In genomic region chr2:27812946-27813345, GRCm38 (mm10) we compare ENCODE assay signal across 15 mouse cellular contexts.
A peak's percentile ranks its signal among the peaks of the same experiment; 100 is the strongest.
DNase-seq lines count a peak whose midpoint lies in the region; ATAC-seq and TF ChIP-seq lines count a peak whose summit lies in the region.
"Had no signal": no experiment of that assay in that cellular context is flagged by ENCODE, and none has a peak within 500 bp of the region (broad histone marks: within the 10 kb centered on the region; RNA-seq: fewer than 3 reads in every experiment).

No protein-coding gene starts in this region.

- H3K9ac ChIP-seq in heart, postnatal 0 days (replicated peaks; ENCODE audit: low read depth, low read length): no peak overlapping the region
- H3K9ac ChIP-seq in limb, embryonic 15.5 days: no peak overlapping the region
- H3K9ac ChIP-seq: hindbrain, embryonic 12.5 days; liver, embryonic 14.5 days had no signal

- H3K4me2 ChIP-seq in heart, postnatal 0 days (ENCODE audit: low read depth, low read length): no peak overlapping the region
- H3K4me2 ChIP-seq in limb, embryonic 15.5 days: no peak overlapping the region
- H3K4me2 ChIP-seq: hindbrain, embryonic 12.5 days had no signal

- H3K4me3 ChIP-seq in heart, postnatal 0 days (ENCODE audit: low read depth, low read length): no peak overlapping the region
- H3K4me3 ChIP-seq in limb, embryonic 15.5 days: no peak overlapping the region
- H3K4me3 ChIP-seq in midbrain, embryonic 10.5 days: no peak overlapping the region
- H3K4me3 ChIP-seq: gastrocnemius, adult 2 months; hindbrain, embryonic 12.5 days; left cerebral cortex, adult 2 months had no signal

- no peak for ATAC-seq in heart, postnatal 0 days (ENCODE audit: insufficient read depth, low read depth)
- ATAC-seq in limb, embryonic 15.5 days (ENCODE audit: insufficient number of reproducible peaks, low FRiP score, low TSS enrichment, low read depth): 0 out of 2 replicates have a peak, but pooled peaks have one; percentile 8

- TF ChIP-seq EP300 in heart, postnatal 0 days (IDR thresholded peaks at IDR 0.05; ENCODE audit: low read depth): no peak

- no peaks in the 10 kb centered on the region for H3K9me3 ChIP-seq in heart, postnatal 0 days (replicated peaks; ENCODE audit: control insufficient read depth, low read length)
- H3K9me3 ChIP-seq in limb, embryonic 15.5 days: no peaks in the 10 kb centered on the region
- H3K9me3 ChIP-seq in midbrain, embryonic 10.5 days (replicated peaks): no peaks in the 10 kb centered on the region
- H3K9me3 ChIP-seq: hindbrain, embryonic 12.5 days had no signal

- 35% methylated on average over 3 of the region's 3 CpGs for WGBS in heart, postnatal 0 days
- WGBS in limb, embryonic 15.5 days: 26% methylated on average over 3 of the region's 3 CpGs
- 82% methylated on average over 3 of the region's 3 CpGs for WGBS in midbrain, embryonic 10.5 days

- H3K36me3 ChIP-seq in heart, postnatal 0 days (replicated peaks; ENCODE audit: control insufficient read depth, insufficient read depth, low read length): no peaks in the 10 kb centered on the region
- H3K36me3 ChIP-seq in limb, embryonic 15.5 days: no peaks in the 10 kb centered on the region
- no peaks in the 10 kb centered on the region for H3K36me3 ChIP-seq in midbrain, embryonic 10.5 days
- H3K36me3 ChIP-seq: hindbrain, embryonic 12.5 days had no signal

- no peaks in the 10 kb centered on the region for H3K4me1 ChIP-seq in heart, postnatal 0 days (ENCODE audit: control insufficient read depth, insufficient read depth)
- H3K4me1 ChIP-seq in limb, embryonic 15.5 days: peaks cover 32% of the 10 kb centered on the region
- H3K4me1 ChIP-seq in midbrain, embryonic 10.5 days: peaks cover 3% of the 10 kb centered on the region; the same call in 1 of the 2 replicates

- peak; percentile 61 to 74 for DNase-seq in adrenal gland, adult (ENCODE audit: inconsistent age in 2 of 2, low spot score in 1 of 2)
- no peak for DNase-seq in adrenal gland, adult 18-20 months (ENCODE audit: low spot score in 2 of 2)
- no peak for DNase-seq in heart, postnatal 0 days (ENCODE audit: low spot score)
- DNase-seq in heart, adult 8-10 months (ENCODE audit: low spot score): no peak
- peak; percentile 42 to 53 for DNase-seq in adrenal gland, postnatal 36 days
- DNase-seq in midbrain, embryonic 10.5 days (ENCODE audit: low spot score): no peak
- no peak for DNase-seq in right cerebral cortex, postnatal 4 days
- DNase-seq: cerebellum, adult 11 months; kidney, adult 9 months; thymus, adult 2 months had no signal

- H3K27ac ChIP-seq in heart, postnatal 0 days (ENCODE audit: low read depth): peak overlapping the region; percentile 5; the same call in 1 of the 2 replicates
- peak overlapping the region; percentile 79 for H3K27ac ChIP-seq in limb, embryonic 15.5 days
- no peak overlapping the region for H3K27ac ChIP-seq in midbrain, embryonic 10.5 days (replicated peaks)
- H3K27ac ChIP-seq: gastrocnemius, adult 2 months; hindbrain, embryonic 12.5 days; left cerebral cortex, adult 2 months; liver, embryonic 14.5 days had no signal

- no peak for TF ChIP-seq CTCF in heart, postnatal 0 days (IDR thresholded peaks at IDR 0.05; ENCODE audit: low read depth)

- H3K27me3 ChIP-seq in heart, postnatal 0 days (ENCODE audit: control insufficient read depth, insufficient read depth, low read length): no peaks in the 10 kb centered on the region
- no peaks in the 10 kb centered on the region for H3K27me3 ChIP-seq in limb, embryonic 15.5 days
- H3K27me3 ChIP-seq in midbrain, embryonic 10.5 days (ENCODE audit: low read depth, poor library complexity, severe bottlenecking): no peaks in the 10 kb centered on the region
- H3K27me3 ChIP-seq: hindbrain, embryonic 12.5 days had no signal

Comparison
In these comparisons a context has a peak if more than half of its experiments do, and no peak if none do; other contexts are left out.
1. DNase-seq: peak in adrenal gland, adult (2 of 2) and adrenal gland, postnatal 36 days (2 of 2); none in adrenal gland, adult 18-20 months (0 of 2), heart, postnatal 0 days (single experiment), heart, adult 8-10 months (single experiment), midbrain, embryonic 10.5 days (single experiment) and right cerebral cortex, postnatal 4 days (single experiment).